Mouse (Mus musculus) naive thymus-derived CD4-positive, alpha-beta T cell, adult 2 months (primary cell): ENCODE data around the gene Adarb2.

ENCODE experiments used
- DNase-seq: peaks from one replicate; pipeline ENCODE4 v3.0.0-alpha.2; 2011; ENCODE audit warnings: low read depth

The Adarb2 gene

DNA sequence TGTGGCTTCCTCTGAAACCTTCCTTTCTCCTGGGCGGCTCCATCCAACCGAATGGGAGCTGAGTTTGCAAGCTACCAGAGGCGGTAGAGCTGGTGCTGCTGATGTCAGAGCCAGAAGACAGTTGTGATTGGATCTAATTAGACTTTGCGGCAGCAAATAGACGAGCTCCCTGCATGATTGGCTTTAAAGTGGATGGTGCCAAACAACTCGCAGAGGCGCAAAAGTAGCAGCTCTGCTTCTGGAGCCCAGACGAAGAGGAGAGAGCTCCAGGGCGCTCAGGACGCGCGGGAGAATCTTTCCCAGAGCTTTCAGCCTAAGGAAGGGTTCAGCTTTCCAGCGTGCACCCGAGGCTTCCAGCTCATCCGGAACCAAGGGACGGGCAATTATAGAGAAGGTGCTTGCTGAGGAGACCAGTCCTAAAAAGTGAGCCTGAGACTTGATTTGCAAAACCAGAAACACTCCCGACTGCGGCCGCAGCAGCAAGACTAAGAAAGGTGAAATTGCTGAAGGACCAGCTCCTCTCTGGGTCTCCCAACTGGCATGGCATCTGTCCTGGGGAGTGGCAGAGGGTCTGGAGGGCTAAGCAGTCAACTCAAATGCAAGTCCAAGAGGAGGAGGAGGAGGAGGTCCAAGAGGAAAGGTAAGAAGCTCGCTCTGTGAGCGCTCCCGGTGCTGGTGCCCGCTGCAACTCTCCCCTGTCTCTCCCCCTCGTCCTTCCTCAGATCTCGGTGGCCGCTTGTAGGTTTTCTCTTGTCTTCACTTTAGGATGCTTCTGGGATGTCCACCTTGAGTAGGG, at the start of gene Adarb2:
TSS of gene Adarb2 (plus strand) at position 186 of the 796 bp plus-strand sequence.
- no peak for DNase-seq

DNA sequence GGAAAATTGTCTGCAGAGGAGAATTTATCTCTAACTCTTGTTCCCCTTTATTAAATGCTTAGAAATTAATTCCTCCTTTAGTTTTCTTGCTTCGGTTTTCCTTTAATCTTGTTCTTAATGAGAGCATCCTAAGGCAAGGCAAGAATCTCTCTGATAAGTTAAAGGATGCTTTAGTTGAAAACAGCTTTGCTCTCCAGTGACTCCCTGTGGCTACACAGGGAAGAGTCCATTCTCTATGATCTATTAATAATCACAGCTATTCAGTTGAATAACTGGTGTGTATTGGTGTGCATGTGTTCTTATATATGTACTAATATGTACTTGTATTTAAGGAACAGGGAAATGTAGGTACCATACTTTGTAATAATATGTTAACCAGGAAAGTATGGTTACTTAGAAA, 28.9 kb upstream of the Adarb2 start:
- no peak for DNase-seq

DNA sequence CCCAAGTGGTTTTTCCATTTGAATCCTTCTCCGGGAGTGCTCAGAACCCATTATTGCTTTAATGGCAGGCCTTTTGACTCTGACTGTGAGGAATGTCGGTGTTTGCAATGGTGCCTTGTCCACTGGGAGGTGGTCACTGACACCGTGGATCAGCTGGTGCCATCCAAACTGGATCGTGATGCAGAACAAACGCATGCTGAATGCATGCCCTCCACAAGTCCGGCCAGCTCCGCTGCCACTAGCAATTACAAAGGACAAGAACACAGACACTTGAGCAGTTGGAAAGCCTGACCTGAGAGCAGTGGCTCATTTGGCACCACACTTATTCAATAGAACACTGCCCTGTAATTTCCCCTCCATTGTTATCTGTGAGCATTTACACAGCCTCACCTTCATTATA, 10.7 kb upstream of the Adarb2 start:
- no peak for DNase-seq

DNA sequence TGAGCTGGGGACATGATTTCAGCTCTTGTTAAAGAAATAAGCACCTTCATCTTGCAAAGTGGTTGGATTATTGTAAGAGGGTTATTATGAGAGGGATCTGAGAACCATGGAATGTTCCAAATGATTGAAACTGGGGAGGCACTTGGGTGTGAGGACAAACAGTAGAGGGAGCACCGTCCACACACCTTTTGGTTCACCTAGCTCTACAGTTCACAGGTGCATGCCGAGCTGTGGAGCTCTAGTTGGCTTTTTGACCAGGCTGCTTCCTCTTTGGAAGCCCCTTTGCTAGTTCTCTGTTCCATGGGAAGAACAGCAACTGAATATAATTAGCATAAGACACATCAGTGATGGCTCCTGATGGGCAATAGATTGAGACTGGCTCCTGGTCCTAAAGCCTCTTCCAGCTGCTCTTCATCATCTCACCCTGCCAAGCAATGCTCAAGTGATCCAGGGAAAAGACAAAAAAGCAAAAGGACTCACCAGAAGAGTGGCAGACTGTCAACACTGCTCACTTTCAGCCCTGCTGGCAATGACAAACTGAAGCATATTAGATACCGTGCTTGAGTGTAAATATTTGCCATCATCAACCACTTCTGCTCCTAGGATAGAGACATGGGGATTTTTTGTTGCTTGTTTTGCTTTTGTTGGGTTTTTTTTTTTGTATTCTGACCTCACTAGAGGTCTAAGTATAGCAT, 3.3 kb upstream of the Adarb2 start:
- no peak for DNase-seq

DNA sequence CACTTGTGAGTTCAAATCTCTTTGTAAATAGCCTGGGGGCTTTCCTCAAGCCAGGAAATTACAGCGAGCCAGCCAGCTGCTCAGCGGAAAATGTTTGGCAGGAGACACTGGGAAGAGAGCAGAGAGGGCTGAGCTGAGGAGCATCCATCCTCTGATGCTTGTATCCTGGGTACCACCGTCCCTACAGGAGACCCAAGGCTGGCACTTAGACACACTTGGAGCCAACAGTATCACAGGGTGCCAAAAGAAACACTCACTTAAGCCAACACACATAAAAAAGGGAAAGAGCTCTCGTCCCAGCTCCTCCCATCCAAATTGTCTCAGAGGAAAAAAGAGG, 779 bp downstream of the Adarb2 start:
- DNase-seq = no peak

DNA sequence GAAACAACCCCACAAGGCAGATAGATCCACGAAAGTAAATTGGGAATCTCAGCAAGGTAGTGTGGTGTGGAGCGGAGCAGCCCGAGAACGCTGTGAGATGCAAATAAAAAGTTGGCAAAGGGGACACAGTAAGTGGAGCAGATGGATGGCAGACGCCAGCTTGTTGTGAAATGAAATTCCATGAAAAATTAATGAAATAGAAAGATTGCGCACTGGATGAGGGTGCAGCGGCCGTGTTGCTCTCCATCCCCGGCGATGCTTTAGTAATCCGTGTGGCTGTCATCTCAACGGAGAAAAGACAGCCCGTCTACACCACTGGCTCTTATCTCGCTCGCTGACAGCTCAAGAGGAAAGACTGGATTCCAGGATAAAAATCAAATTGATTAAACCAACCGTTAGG, 4.7 kb downstream of the Adarb2 start:
- DNase-seq = no peak

DNA sequence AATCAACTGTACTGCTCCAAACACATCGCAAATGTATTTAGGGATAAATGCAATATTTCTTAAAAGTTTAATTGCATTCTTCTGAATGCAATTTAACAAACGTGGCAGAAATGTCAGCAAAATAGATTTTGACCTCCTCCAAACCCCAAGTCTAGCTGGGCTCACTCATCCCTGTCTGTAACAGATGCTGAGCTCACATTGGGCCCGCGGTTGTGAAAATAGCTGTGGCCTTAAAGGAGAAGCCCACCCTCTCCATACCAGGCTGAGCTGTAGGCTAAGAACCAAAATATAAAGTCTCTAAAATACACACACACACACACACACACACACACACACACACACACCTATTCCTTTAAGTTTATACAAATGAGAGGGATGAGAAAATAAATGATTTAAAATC, 8.1 kb downstream of the Adarb2 start:
- DNase-seq = no peak

DNA sequence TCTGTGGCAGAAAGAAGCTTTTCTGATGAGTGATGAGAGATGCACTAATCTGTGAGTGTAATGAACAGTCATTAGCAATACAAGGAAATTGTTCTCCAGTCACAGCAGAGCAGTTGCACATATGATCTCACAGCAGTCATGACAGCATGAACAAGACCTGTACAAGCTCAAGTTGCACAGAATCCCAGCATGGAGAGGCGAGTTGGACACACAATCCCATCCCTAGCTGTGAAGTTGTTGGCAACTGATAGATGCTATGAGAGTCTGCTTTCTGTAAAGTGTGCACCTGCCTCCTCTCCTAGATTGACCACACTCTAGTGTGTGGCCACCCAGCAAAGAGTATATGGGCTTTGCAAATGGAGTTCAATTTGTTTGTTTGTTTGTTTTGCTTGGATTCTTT, 36.2 kb downstream of the Adarb2 start:
- DNase-seq = no peak

DNA sequence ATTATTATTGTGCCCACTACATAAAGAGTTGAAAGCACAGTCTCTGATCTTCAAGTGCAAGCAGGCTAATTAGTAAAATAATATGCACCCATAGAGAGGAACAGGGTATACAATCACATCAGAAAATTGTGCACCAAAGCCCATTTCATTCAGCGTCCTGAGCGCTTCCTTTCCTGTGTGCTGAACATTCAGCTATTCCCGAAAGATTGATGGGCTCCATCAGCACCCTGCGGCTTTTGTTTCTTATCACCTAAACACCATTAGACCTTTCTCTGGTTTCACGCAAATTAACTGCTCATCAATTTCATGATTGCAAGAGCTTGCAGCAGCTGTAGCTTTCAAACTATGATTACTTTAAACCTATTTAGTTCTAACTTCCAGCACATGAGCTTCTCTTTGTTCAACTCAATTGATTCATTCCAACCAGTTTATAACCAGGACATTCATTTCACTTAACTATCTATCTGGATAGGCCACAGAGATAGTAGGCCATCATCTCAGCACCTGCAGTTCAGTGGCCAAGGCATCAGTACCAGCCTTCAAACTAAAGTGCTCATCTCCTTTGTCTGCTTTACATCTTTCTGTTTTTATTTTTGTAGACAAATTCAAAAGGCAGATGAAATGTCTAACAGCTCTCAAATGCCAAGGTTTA, 45.5 kb downstream of the Adarb2 start:
- DNase-seq = no peak

DNA sequence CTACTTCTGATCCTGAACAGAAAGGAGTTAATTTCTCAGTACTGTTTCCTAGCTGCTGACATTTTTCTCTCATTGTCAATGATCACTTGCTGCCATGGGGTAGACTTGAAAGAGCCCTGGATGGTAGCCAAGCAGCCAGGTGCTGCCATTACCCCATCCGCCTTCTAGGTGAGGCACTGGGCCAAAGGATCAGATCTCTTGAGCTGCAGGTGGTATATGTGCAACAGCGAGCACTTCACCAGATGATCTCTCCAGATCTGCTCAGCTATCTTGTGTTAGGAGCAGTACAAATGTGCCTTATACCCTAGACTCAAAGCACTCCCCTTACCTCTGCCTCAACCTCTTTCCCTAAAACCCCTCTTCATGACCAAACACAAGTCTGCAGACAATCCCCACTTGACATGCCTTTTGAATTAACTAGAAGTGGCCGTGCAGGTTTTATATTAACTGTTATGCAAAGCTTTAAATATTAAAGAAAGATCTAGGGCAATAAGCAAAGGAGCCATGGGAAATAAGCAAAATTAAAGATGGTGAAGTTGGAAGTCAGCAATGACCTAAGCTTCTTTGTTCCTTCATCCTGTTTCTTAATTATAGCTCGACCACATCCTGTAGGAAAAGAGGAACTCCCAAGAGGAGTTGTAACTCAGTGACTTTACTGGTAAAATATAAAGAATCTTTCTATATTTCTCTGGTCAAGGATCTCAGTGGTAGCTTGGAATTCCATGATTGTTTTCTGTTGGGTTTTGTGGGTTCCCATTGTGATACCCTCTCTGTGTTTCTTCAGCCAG, 69.7 kb downstream of the Adarb2 start:
- no peak for DNase-seq

DNA sequence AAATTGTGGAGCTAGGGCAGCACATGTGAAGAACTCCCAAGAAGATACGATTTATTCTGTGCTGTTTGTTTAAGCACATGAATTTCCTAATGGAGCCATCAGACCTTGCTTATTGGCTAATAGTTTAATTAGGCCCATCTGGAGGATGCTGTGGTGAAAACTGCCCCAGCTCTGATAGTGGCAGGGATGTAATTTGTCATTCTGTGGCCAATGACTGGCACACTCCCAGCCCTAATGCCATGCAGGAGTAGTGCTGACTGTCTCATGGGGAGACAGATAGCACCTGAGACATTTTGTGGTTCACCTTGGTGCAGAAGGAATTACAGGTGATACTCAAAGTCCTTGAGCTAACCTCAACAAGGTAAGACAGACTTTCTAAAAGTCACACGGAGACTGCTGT, 80.5 kb downstream of the Adarb2 start:
- DNase-seq = no peak

DNA sequence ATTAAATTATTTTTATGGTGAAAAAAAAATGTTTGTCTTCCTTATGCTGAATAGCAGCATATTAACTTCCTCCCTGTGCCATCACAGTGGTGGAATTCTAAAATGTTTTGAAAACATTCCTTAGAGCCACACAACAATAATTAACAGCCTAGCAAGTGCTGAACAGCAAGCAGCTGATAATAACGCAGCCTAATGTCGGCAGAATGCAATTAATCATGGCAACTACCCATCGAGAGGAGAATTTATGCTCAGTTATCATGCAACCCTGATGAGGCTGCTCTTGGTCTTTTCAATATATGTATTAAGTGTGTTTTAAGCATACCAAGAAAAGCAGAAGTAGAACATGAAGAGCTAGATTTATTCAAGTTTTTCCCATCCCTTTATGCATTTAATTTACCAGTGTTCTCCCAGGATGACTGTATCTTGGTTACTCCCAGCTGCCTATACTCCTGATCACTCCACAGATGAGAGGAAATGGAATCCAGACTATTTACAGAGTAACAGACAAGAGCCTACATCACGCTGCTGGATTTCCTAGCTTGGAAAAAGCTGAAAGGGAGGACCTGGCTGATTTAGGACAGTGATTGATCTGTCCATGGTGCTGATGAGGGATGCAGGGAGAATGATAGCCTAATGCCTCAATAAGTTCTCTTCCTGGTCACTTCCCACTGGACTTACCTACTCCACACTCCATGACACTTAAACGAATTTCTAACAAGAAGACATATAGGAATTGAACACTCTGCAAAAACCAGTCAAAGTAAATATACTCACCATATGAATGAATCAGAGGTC, 113.9 kb downstream of the Adarb2 start:
- DNase-seq = no peak

DNA sequence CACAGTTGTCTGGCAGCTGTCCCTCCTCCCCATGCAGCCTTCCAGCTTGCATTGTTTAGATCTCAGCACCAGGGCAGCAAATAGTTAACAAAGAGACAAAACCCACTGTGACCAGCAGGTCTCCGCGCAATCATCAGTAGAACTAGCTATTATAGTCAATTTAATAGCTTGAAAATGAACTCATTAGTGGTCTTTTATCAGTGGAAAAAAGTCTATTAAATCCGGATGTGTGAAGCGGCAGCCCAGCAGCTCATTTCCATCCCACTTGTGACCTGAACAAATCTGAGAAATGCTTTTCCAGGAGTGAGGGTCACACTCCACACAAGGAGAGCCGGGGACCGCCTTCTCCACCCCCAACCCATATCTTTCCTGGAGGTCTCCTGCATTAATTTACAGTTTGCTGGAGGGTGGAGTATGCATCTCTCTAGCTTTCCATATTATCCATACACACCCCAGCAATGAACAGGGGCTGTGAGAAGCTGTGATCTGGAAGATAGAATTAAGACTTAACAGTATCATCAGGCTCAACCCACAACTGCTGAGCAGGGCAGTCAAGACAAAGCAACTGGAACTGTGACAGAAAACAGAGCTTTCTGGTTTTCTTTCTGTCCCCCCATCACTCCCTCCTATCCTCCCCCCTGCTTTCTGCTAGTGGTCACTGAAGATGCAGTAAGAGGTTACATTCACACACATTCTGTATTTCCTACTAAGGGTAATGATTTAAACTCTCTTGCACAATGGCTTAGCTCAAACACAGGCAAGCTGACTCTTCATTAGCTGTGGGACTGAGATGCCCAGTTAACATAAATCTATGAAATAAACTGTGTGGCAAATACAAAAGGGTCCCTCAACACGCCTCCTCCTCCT, 131.2 kb downstream of the Adarb2 start:
- no peak for DNase-seq

DNA sequence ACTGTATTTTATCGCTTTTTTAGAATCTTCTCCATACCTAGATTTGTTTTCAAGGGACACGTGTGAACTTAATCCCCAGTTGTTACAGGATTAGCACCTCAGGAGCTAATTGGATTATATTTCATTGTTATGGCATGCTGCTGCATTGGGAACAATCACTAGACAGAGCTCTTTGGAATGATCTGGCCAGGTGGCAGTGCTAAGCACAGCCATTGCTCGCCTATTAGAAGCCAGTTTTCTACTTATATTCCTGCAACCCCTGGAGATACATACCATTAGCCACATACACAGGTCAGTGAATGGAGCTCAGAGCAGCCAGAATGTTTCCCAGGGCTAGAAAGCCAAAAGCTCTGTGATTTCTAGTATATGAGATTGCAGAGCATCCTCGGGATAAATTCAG, 131.9 kb downstream of the Adarb2 start:
- no peak for DNase-seq

DNA sequence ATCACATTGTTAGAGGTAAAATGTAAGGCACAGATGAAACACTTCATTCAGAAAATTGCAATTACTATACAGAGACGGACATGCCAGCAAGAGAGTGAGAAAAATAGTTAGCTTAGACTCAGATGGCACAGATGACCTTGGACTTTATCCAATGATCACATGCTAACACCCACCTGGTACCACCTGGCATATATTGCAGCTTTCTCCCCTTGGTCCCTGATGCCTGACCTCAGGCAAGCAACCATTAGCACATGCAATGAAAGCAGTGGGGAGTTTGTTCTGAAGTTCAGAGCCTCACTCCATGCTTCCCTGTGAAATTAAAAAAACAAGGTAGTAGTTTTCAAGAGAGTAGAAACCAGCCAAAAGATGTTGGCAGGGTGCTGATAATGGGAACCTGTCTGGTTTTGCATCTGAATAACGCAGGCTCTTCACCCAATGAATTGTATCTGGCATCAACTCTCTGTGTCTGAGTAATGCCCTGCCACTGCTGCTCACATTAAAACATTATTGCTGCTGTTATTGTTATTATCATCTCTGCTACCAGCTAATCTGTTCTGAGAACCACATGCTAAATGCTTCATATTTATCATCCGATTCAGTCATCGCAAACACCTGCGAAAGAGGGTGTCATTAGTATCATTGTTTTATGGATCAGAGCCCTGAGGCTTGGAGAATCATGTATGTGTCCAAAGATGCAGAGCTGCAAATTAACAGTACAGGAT, 138.6 kb downstream of the Adarb2 start:
- DNase-seq = no peak

DNA sequence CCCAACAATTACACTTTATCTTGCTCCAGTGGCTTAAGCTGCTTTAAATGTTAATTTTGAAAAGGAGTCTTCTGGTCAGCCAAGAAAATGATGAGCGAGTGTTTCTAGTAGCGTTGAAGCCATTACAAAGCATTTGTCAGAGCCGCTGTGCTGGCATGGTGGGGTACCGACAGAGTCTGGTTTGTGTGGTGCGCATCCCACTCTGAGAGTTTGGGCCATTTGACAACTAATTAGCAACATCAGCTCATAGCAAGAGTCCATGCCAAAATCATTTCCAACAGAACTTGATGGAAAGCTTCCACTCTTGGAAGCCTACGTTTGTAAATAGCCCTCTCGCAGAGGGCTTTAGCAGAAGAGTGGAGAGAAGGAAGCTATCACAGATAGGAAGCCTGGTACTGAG, 144.5 kb downstream of the Adarb2 start:
- DNase-seq = no peak

DNA sequence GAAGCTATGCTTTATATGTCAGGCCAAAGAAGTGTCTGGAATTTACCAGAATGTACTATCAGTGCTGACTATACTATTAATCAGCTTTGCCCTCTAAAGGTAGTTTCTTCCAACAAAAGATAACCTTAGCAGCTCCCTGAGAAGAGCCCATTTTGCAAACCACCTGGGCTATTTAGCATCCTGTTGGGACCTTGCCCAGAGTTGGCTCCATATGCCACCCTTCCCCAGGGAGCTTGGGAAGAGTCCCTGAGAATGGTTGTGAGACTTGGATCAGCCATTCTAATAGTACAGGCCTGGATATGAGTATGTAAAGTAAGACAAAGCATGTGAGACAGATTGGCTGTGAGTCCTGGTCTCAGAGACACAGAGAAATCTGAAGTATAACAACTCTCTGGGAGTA, 149.7 kb downstream of the Adarb2 start:
- no peak for DNase-seq

DNA sequence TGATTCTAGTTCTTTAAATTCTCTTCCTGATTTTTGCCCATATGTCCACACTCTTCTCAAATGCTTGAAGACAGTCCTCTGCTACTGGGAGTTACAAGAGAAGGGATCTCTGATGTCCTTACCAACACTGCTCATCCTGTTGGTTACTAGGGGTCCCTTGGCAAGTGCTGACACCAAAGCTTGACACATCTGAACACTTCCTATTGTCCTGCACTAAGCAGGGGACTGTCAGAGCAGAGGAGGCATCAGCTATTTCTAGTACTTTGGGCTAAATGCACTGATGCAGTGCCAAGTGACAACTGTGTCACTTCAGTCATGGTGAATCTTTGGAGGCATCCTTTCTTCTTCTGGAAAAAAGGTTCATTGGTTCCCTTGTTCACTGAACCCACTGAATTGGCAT, 150.3 kb downstream of the Adarb2 start:
- DNase-seq = no peak

DNA sequence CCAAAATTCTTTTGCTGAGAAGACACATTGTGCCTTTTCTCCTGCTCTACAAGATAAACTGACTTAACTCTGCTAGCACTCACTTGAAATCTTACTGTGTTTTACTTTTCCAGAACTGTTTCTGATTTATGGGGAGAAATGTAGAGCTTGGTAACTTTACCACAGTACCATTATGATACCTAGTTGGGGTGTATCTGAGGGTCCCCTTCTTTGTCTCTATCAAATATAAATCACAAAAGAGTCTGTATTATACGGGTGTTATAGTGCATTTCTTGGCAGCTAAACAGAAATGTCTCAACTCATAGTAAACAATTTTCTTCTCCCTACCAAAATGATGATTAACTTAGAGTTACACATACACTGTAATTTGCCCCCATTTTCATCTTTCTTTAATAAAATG, 162.9 kb downstream of the Adarb2 start:
- DNase-seq = no peak

DNA sequence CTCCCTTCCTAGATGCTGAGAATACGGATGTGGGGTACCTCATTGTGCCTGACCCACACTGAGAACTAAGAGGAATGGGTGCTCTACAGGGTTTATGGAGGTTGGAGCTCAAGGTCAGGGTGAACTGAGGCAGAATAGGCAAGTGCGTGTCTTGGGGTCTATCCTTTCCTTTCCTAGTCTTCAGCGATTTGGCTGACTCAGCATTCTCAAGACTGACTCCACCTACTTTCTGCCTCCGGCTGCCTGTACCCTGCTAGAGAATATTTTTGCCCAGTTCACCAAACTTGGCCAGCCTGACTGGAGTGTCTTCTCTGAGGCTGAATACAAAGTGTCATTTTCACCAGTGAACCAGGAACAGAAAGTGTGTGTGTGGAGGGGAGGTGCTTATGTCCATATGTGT, 163.4 kb downstream of the Adarb2 start:
- DNase-seq = no peak
